Mouse (Mus musculus): ENCODE measurements around the gene Gmnc. TPM values are rescaled to one million over a fixed set of nuclear protein-coding genes. Genes with fewer than 3 reads are reported as not detected.

The Gmnc gene
- not detected for polyA plus RNA-seq (2017; shearing (Covaris generic))

DNA sequence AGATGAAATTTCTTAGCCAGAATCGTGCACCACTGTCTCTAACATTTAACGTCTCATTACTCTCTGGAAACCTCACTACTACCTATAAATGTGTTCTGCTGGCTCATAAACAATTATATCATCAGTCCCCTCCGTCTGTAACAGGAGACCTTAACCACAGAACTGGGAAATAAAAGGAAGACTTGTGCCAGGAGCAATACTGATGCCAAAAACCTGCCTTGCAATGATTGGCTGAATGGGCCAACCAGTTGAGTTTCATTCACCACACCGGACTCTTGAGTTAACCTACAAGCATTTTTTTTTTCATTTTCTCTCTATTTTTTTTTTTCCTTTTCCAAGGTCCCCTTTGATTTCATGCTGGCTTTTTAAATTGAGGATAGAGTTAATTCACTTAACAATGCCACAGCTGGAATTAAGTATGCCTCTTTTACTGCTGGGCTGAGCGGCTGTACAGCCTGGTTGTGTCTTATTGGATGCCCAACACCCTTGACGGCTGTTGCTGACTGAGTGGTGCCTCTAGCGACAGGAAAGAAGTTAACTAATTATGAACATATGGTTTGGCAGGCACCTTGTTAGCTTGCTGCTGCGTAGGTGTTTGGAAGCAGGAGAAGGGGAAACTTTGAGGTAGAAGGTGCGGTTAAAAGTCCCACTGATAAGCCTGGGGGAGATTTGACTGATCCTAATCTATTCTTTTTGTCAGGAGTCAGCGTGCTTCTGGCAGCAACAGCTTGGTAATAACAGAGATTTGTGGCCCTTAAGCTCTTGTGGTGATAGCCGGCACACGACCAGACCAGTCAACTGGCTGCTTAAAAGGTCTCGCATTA lies at the start of gene Gmnc:
Gene Gmnc, minus strand, starts transcription at position 176 of the 824 bp plus-strand sequence.

